Mouse (Mus musculus) left cerebral cortex, postnatal 14 days (tissue): ENCODE data around the gene Tcta. TPM values are rescaled to one million over a fixed set of nuclear protein-coding genes. Genes with fewer than 3 reads are reported as not detected.

ENCODE experiments used
- total RNA-seq, 2 experiments: library from RNA; stranded (reverse); gene quantifications; 2 replicates each; pipeline ENCODE4 v1.2.3; 2021

Tcta gene
- total RNA-seq, 2 experiments from 2014 or later, result 45.9 to 46.1 TPM

Other genes starting within 250 kb of the Tcta start
- gene Mst1, start 225.7 kb downstream of the Tcta start, total RNA-seq, result not detected
- gene Rnf123, start 222.8 kb downstream of the Tcta start, total RNA-seq, result 100 to 1,000 TPM in 1 of 2 experiments, 10 to 100 TPM in 1; 93.9 to 103 TPM
- gene Apeh, start 211.6 kb downstream of the Tcta start, total RNA-seq, result 10 to 100 TPM; 33.3 to 35.4 TPM
- gene Bsn, start 115.8 kb downstream of the Tcta start, total RNA-seq, result 100 to 1,000 TPM; 223 to 244 TPM
- gene Dag1, start 42.2 kb downstream of the Tcta start, total RNA-seq, result 100 to 1,000 TPM; 122 to 125 TPM
- gene Nicn1, start 15.7 kb downstream of the Tcta start, total RNA-seq, result 100 to 1,000 TPM; 108 to 118 TPM
- 10 to 100 TPM; 26.0 to 31.3 TPM for gene Amt, start 9.3 kb downstream of the Tcta start, total RNA-seq
- gene Rhoa, start within 50 bp of the Tcta start, total RNA-seq, result 100 to 1,000 TPM; 185 to 197 TPM
- gene Gpx1, start 32.7 kb upstream of the Tcta start, total RNA-seq, result 100 to 1,000 TPM in 1 of 2 experiments, 10 to 100 TPM in 1; 86.5 to 108 TPM
- gene Usp4, start 41.7 kb upstream of the Tcta start, total RNA-seq, result 100 to 1,000 TPM; 115 to 122 TPM
- 1 to 10 TPM; 1.4 to 2.7 TPM for gene 1700102P08Rik, start 86.6 kb upstream of the Tcta start, total RNA-seq
- under 1 TPM; 0.11 to 0.21 TPM for gene Ccdc36, start 122.3 kb upstream of the Tcta start, total RNA-seq
- not detected for gene BC048562, start 130.3 kb upstream of the Tcta start, total RNA-seq
- gene Ccdc71, start 154.4 kb upstream of the Tcta start, total RNA-seq, result 10 to 100 TPM; 38.3 to 40.2 TPM
- gene Klhdc8b, start 155.4 kb upstream of the Tcta start, total RNA-seq, result 10 to 100 TPM; 36.1 to 38.4 TPM
- gene Lamb2, start 173.6 kb upstream of the Tcta start, total RNA-seq, result 10 to 100 TPM; 36.0 to 38.3 TPM
- gene Usp19, start 184.4 kb upstream of the Tcta start, total RNA-seq, result 100 to 1,000 TPM; 119 to 128 TPM
- 10 to 100 TPM; 76.7 to 80.8 TPM for gene Qars, start 201.5 kb upstream of the Tcta start, total RNA-seq
- 100 to 1,000 TPM; 126 to 130 TPM for gene Qrich1, start 210.6 kb upstream of the Tcta start, total RNA-seq